Mouse (Mus musculus): ENCODE results near the gene Celf5.

DNA sequence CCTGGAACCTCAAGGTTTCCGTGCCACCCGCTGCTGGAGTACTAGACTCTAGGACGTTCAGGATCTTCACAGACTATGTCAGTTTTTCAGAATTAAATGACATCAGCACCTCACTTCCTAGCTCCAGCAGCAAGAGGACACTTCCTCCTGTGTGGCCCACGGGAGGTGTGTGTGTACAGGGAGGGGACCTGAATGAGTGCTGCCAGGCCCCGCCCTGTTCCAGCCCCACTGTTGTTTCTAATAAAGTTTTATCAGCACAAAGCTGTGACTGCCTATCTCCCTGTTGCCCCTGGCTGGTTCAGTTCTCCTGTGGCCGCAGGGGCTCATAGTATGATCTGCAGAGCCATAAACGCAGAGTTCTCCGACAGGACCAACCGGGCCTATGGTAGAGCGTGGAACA, 8.0 kb downstream of the Celf5 start:
- TF ChIP-seq CTCF (IDR thresholded peaks at IDR 0.05; ENCODE audit: low read depth, low read length) (no peak), POLR2A (IDR thresholded peaks at IDR 0.05; ENCODE audit: extremely low read depth, insufficient read depth, low read length) (no peak)
